Mouse (Mus musculus) monocyte, adult 5-6 weeks (primary cell): Measurements from ENCODE around the gene Ggt6. TPM values are rescaled to one million over a fixed set of nuclear protein-coding genes. Genes with fewer than 3 reads are reported as not detected.

ENCODE experiments used
- ATAC-seq: fragments of 153-309, 156-312 bp; replicated peaks from 2 replicates; pipeline ENCODE4 v1.8.0; 2017; ENCODE audit warnings: mild to moderate bottlenecking; ENCODE audit not compliant: low TSS enrichment, insufficient number of reproducible peaks, severe bottlenecking, poor library complexity, low FRiP score
- total RNA-seq: library from RNA; stranded (forward); fragments of 200-1000, 200-491, 200-594 nt; gene quantifications from 3 replicates; pipeline ENCODE4 v1.2.3, GENCODE M21; 2017

The Ggt6 gene
- total RNA-seq, 1 experiment from 2014 or later = not detected

- no peak for ATAC-seq
Observed at GRCm38 (mm10) chr11:72409649-72410385, 25.5 kb upstream of the Ggt6 start.

- no peak for ATAC-seq
Observed at GRCm38 (mm10) chr11:72410521-72411092, 24.7 kb upstream of the Ggt6 start.

GRCm38 (mm10) chr11:72411093-72411921 is 24.0 kb upstream of the Ggt6 start, which contains the start of gene Smtnl2:
Gene Smtnl2 (minus strand): TSS chr11:72411713.
- ATAC-seq = no peak

GRCm38 (mm10) chr11:72411945-72412344 is 23.4 kb upstream of the Ggt6 start:
- no peak for ATAC-seq

GRCm38 (mm10) chr11:72413016-72413415 is 22.3 kb upstream of the Ggt6 start:
- ATAC-seq = no peak

- ATAC-seq = no peak
Observed at GRCm38 (mm10) chr11:72413601-72414190, 21.6 kb upstream of the Ggt6 start.

GRCm38 (mm10) chr11:72415155-72415554 is 20.2 kb upstream of the Ggt6 start:
- ATAC-seq = no peak

GRCm38 (mm10) chr11:72416666-72417065 is 18.7 kb upstream of the Ggt6 start:
- no peak for ATAC-seq

GRCm38 (mm10) chr11:72417376-72417775 is 17.9 kb upstream of the Ggt6 start:
- no peak for ATAC-seq

- ATAC-seq = no peak
Observed at GRCm38 (mm10) chr11:72418227-72418626, 17.1 kb upstream of the Ggt6 start.

GRCm38 (mm10) chr11:72419006-72419405 is 16.3 kb upstream of the Ggt6 start:
- ATAC-seq = no peak

GRCm38 (mm10) chr11:72420460-72421122 is 14.7 kb upstream of the Ggt6 start:
- no peak for ATAC-seq

- 0 out of 2 replicates have a peak, but pooled peaks have one; percentile 45 for ATAC-seq
Observed at GRCm38 (mm10) chr11:72421518-72422278, 13.6 kb upstream of the Ggt6 start.

GRCm38 (mm10) chr11:72423686-72424085 is 11.6 kb upstream of the Ggt6 start:
- ATAC-seq = no peak

- no peak for ATAC-seq
Observed at GRCm38 (mm10) chr11:72425201-72425600, 10.1 kb upstream of the Ggt6 start.

- no peak for ATAC-seq
Observed at GRCm38 (mm10) chr11:72426884-72427283, 8.4 kb upstream of the Ggt6 start.

GRCm38 (mm10) chr11:72428694-72429093 is 6.6 kb upstream of the Ggt6 start:
- ATAC-seq = peak; percentile 74

- peak; percentile 97 for ATAC-seq
Observed at GRCm38 (mm10) chr11:72429288-72429690, 6.0 kb upstream of the Ggt6 start.
